Mouse (Mus musculus) brain, embryonic 14.5 days (tissue): ENCODE measurements around the gene Nedd9. TPM values are rescaled to one million over a fixed set of nuclear protein-coding genes. Genes with fewer than 3 reads are reported as not detected.

Experiments
- DNase-seq: peaks from one replicate; pipeline ENCODE4 v3.0.0-alpha.2; 2011; ENCODE audit warnings: low read depth
- CTCF ChIP-seq: fragments of 200-500 bp; IDR thresholded peaks from 2 replicates; pipeline ENCODE4 v1.5.1; 2012; ENCODE audit warnings: inconsistent platforms, mild to moderate bottlenecking, moderate library complexity, borderline replicate concordance; ENCODE audit not compliant: insufficient read depth, insufficient read length; ENCODE audit errors: extremely low read depth
- POLR2A ChIP-seq: fragments of 200-500 bp; IDR thresholded peaks from 2 replicates; pipeline ENCODE4 v1.6.1; 2012; ENCODE audit warnings: mild to moderate bottlenecking, inconsistent platforms, borderline replicate concordance; ENCODE audit not compliant: poor library complexity, insufficient read depth, insufficient read length, severe bottlenecking; ENCODE audit errors: extremely low read depth
- polyA plus RNA-seq: library from polyadenylated mRNA; depleted of rRNA; stranded (reverse); fragments of >200 nt; gene quantifications from 2 replicates; pipeline ENCODE4 v1.2.3, GENCODE M21; 2012

The Nedd9 gene
- polyA plus RNA-seq, 1 experiment, result 14.1 TPM

- DNase-seq, result peak; percentile 13
- TF ChIP-seq CTCF (no peak), POLR2A (no peak)
These were observed 85.4 kb downstream of the Nedd9 start for GRCm38 (mm10) chr13:41401775-41402174.

GRCm38 (mm10) chr13:41400289-41400688 lies 86.9 kb downstream of the Nedd9 start:
- no peak for TF ChIP-seq POLR2A
- no peak for TF ChIP-seq CTCF
- no peak for DNase-seq

- DNase-seq, result no peak
- TF ChIP-seq CTCF, result no peak
- no peak for TF ChIP-seq POLR2A
These were observed 95.0 kb downstream of the Nedd9 start for GRCm38 (mm10) chr13:41392191-41392590.

DNA sequence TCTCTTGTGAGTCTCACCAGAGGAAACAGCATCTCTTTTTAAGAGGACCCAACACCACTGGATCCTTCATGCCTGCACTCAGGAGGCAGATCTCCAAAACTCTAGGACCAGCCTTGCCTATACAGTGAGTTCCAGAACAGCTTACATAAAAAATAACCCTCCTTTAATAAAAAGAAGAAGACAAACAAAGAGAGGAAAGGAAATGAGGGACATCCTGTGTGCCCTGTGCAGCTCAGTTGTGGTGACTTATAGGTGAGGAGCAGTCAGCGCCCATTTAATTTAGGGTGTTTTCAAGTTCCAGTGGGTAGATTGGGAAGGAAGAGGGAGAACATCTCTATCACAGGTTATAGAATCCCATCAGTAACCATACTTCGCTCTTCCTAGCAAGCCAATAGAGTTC lies 96.5 kb downstream of the Nedd9 start:
- no peak for DNase-seq
- TF ChIP-seq POLR2A (no peak), CTCF (no peak)

- DNase-seq, result peak; percentile 36
- TF ChIP-seq CTCF, result no peak
- TF ChIP-seq POLR2A, result no peak
These were observed 100.6 kb downstream of the Nedd9 start for GRCm38 (mm10) chr13:41386581-41386980.

- DNase-seq, result no peak
- TF ChIP-seq POLR2A, result no peak
- TF ChIP-seq CTCF, result no peak
These were observed 102.3 kb downstream of the Nedd9 start for GRCm38 (mm10) chr13:41384896-41385295.

- TF ChIP-seq CTCF (no peak), POLR2A (no peak)
- no peak for DNase-seq
These were observed 104.5 kb downstream of the Nedd9 start for GRCm38 (mm10) chr13:41382635-41383034.

GRCm38 (mm10) chr13:41381806-41382546 lies 105.2 kb downstream of the Nedd9 start:
- no peak for TF ChIP-seq POLR2A
- no peak for TF ChIP-seq CTCF
- DNase-seq, result no peak

DNA sequence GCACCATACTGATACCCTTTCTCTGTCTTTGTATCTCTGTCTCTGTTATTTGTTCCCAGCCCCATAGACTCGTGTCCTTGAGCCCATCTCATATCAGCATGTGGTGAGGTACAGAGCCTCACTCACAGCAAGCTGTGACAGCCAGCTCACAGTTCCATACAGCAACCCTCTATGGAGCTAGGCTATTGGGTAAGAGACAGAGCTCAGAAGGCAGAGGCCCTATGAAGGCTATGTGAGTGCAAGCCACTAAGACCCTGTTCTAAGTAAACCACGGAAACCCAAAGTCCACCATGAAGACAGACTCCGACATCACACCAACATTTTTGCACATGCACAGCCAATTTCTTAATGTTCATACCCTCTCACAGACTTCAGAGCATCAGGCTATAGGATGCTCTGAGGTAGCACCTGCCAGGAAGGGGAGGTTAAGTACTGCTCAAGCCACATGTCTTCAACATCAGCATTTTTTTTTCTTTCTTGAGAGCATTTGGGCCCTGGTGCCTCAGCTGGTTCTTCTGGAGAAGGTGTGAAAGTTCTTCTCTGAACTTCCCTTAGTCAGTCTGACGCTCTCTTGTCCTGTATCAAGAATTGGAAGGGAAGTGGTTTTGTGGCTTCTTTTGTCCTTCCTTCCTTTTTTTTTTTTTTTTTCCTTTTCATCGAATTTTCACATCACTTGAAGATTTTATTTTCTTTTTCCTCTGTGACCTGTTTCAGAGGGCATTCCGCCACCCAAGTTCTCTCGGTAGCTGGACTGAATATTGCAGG lies 105.9 kb downstream of the Nedd9 start:
- TF ChIP-seq CTCF (no peak), POLR2A (no peak)
- DNase-seq, result no peak

DNA sequence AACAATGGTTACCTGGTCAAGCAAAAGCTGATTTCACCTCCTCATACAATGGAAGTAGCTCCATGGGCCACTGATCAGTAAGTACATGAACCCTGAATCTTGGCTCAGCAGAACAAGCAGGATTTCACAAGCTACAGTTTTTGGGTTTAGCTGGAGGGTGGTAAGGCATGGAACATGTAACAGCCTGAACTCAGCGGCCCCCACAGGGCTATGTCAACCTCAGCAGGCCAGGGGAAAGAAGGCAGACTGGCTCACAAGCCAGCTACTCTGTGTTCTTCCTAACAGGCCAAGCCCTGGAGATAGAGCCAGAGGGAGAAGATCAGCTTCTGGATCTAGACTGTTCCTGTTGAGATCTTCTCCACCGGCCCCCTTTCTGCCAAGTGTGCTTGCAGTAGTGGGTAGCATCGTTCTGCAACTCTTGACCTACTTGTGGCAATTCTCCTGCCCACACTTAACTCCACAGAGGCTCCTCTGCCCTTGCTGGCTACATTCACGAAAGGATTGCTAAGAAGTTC lies 107.2 kb downstream of the Nedd9 start:
- DNase-seq, result no peak
- TF ChIP-seq POLR2A (no peak), CTCF (no peak)

DNA sequence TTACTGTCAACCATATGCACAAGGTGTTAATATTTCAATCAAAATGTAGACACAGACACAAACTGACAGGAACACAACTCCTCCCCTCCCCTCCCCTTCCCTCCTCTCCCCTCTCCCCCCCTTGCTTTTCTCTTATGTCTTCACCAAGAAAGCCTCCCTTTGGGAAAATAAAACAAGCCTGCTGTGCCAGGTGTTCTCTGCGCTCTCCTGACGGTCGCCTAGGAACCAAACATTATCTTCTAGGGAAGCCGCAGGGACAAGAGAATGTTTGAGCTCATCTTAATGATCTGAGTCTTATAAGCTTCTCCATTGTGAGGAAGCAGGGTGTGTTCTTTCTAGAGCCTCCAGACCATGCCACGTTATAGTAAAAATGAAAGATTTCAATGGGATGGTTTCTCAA lies 108.7 kb downstream of the Nedd9 start:
- no peak for DNase-seq
- no peak for TF ChIP-seq POLR2A
- no peak for TF ChIP-seq CTCF
